Mouse (Mus musculus) CD4-positive helper T cell, adult 2 months (primary cell): ENCODE measurements around the gene Tipin.
A peak's percentile ranks its signal among the peaks of the same experiment; 100 is the strongest.

Source experiments
- DNase-seq: peaks from one replicate; pipeline ENCODE4 v3.0.0-alpha.2; 2012; ENCODE audit warnings: low read depth, missing footprints, low spot score

Gene Tipin

GRCm38 (mm10) chr9:64343656-64344055 lies 62.3 kb downstream of the Tipin start:
- no peak for DNase-seq

GRCm38 (mm10) chr9:64345931-64346330 lies 64.5 kb downstream of the Tipin start:
- DNase-seq: no peak

- DNase-seq: peak; percentile 11
Observed at GRCm38 (mm10) chr9:64347377-64347776, 66.0 kb downstream of the Tipin start.

- DNase-seq: no peak
Observed at GRCm38 (mm10) chr9:64349490-64349889, 68.1 kb downstream of the Tipin start.

GRCm38 (mm10) chr9:64351191-64351590 lies 69.8 kb downstream of the Tipin start:
- peak; percentile 46 for DNase-seq
